Mouse (Mus musculus) lung, embryonic 14.5 days (tissue): ENCODE data around the gene Mrpl24. TPM values are rescaled to one million over a fixed set of nuclear protein-coding genes. Genes with fewer than 3 reads are reported as not detected.

ENCODE experiments used
- ATAC-seq: fragments of 200-750 bp; cut with Nextera tagmentation; 2 replicates; pipeline ENCODE4 v1.8.0; 2017; ENCODE audit warnings: mild to moderate bottlenecking, moderate TSS enrichment, moderate library complexity; ENCODE audit not compliant: insufficient read depth
- DNase-seq: peaks from one replicate; pipeline ENCODE4 v3.0.0-alpha.2; 2015
- H3K27ac ChIP-seq: fragments of 300-500 bp; sonication (generic); 2 replicates; pipeline ENCODE4 v1.5.1; 2014; ENCODE audit warnings: low read depth, mild to moderate bottlenecking, moderate library complexity
- H3K27me3 ChIP-seq: fragments of 300-500 bp; sonication (generic); 2 replicates; pipeline ENCODE4 v1.6.1; 2014; ENCODE audit warnings: low read length, control low read depth; ENCODE audit not compliant: insufficient read depth
- H3K36me3 ChIP-seq: fragments of 300-500 bp; sonication (generic); 2 replicates; pipeline ENCODE4 v1.6.1; 2014; ENCODE audit warnings: control low read depth; ENCODE audit not compliant: insufficient read depth
- H3K4me1 ChIP-seq: fragments of 300-500 bp; sonication (generic); 2 replicates; pipeline ENCODE4 v1.6.1; 2014; ENCODE audit warnings: antibody characterized with exemption, control low read depth; ENCODE audit not compliant: insufficient read depth
- H3K4me2 ChIP-seq: fragments of 300-500 bp; sonication (generic); 2 replicates; pipeline ENCODE4 v1.6.1; 2014; ENCODE audit warnings: mild to moderate bottlenecking
- H3K4me3 ChIP-seq: fragments of 300-500 bp; sonication (generic); 2 replicates; pipeline ENCODE4 v1.5.1; 2014; ENCODE audit warnings: low read depth, low read length
- H3K9ac ChIP-seq: fragments of 300-500 bp; sonication (generic); 2 replicates; pipeline ENCODE4 v1.6.1; 2014
- H3K9me3 ChIP-seq: fragments of 300-500 bp; sonication (generic); 2 replicates; pipeline ENCODE4 v1.6.1; 2016; ENCODE audit warnings: low read depth, low read length, control low read depth
- CTCF ChIP-seq: IDR thresholded peaks from 2 replicates; pipeline ENCODE4 v1.5.1; 2016; ENCODE audit warnings: antibody characterized with exemption, low read depth
- WGBS: fragments of 180-500 bp; shearing (Covaris S2); extraction: QIAGEN DNeasy Blood & Tissue Kit; methylation state at CpG from one replicate; pipeline ENCODE4 v1.1.7; 2014; 5-methylcytosine and 5-hydroxymethylcytosine counted together
- polyA plus RNA-seq: library from polyadenylated mRNA; unstranded; fragments of >200 nt; fragmentation: Nextera tagmentation; extraction: Ambion mirVana; gene quantifications from 2 replicates; pipeline ENCODE4 v1.2.1, GENCODE M21; 2014

The Mrpl24 gene
- polyA plus RNA-seq: 64.8 and 65.5 TPM in 2 replicates

GRCm38 (mm10) chr3:87919336-87920108, at the start of gene Mrpl24:
Gene Mrpl24, plus strand, starts transcription at chr3:87919506.
- Histone ChIP-seq H3K27ac (peak within 1 kb of the TSS; percentile 88), H3K4me3 (peak within 1 kb of the TSS; percentile 73), H3K9ac (peak within 1 kb of the TSS; percentile 77), H3K27me3 (no peaks in the 10 kb centered on the region), H3K9me3 (no peaks in the 10 kb centered on the region), H3K4me2 (peak within 1 kb of the TSS; percentile 84), H3K36me3 (peaks cover 62% of the 10 kb centered on the region), H3K4me1 (no peaks in the 10 kb centered on the region; the same call in 1 of the 2 replicates)
- peak; percentile 79 for ATAC-seq
- WGBS: under 1% methylated on average over 30 of the region's 30 CpGs
- no peak for TF ChIP-seq CTCF
- peak; percentile 96 for DNase-seq

- no peak overlapping the region for H3K27ac ChIP-seq
- ATAC-seq (no peak), DNase-seq (no peak)
- TF ChIP-seq CTCF: no peak
- H3K9me3 ChIP-seq: no peaks in the 10 kb centered on the region
- H3K9ac ChIP-seq: no peak overlapping the region
- no peak overlapping the region for H3K4me3 ChIP-seq
- H3K36me3 ChIP-seq: peaks cover 46% of the 10 kb centered on the region
- H3K4me1 ChIP-seq: no peaks in the 10 kb centered on the region
- 94% methylated on average over 4 of the region's 4 CpGs for WGBS
- H3K4me2 ChIP-seq: no peak overlapping the region
- H3K27me3 ChIP-seq: no peaks in the 10 kb centered on the region
These were observed 41.6 kb upstream of the Mrpl24 start for GRCm38 (mm10) chr3:87877730-87878129.

- Histone ChIP-seq H3K36me3 (peaks cover 17% of the 10 kb centered on the region), H3K27me3 (no peaks in the 10 kb centered on the region), H3K4me3 (peak overlapping the region; percentile 89), H3K9ac (peak overlapping the region; percentile 92), H3K4me2 (peak overlapping the region; percentile 74), H3K27ac (no peak overlapping the region), H3K9me3 (no peaks in the 10 kb centered on the region), H3K4me1 (peaks cover 6% of the 10 kb centered on the region)
- DNase-seq (no peak), ATAC-seq (no peak)
- TF ChIP-seq CTCF: no peak
- 0% methylated on average over 3 of the region's 3 CpGs for WGBS
These were observed 35.0 kb upstream of the Mrpl24 start for GRCm38 (mm10) chr3:87884291-87884690.

GRCm38 (mm10) chr3:87884708-87885251, 34.5 kb upstream of the Mrpl24 start:
- peak; percentile 21 for ATAC-seq
- H3K27ac ChIP-seq: peak overlapping the region; percentile 93
- TF ChIP-seq CTCF: no peak

GRCm38 (mm10) chr3:87885281-87886003, 33.9 kb upstream of the Mrpl24 start, which contains the start of gene Prcc:
Gene Prcc, minus strand, starts transcription at chr3:87885608.
- Histone ChIP-seq H3K9me3 (no peaks in the 10 kb centered on the region), H3K4me1 (peaks cover 6% of the 10 kb centered on the region), H3K27ac (peak within 1 kb of the TSS; percentile 93), H3K4me3 (peak within 1 kb of the TSS; percentile 89), H3K4me2 (peak within 1 kb of the TSS; percentile 74), H3K36me3 (peaks cover 10% of the 10 kb centered on the region), H3K9ac (peak within 1 kb of the TSS; percentile 92), H3K27me3 (no peaks in the 10 kb centered on the region)
- DNase-seq: peak; percentile 98
- ATAC-seq: peak; percentile 97
- no peak; the same call in 1 of the 2 replicates for TF ChIP-seq CTCF
- WGBS: under 1% methylated on average over 33 of the region's 33 CpGs

More at GRCm38 (mm10) chr3:87884708-87885251, 34.5 kb upstream of the Mrpl24 start:
- peak; percentile 55 for DNase-seq
- Histone ChIP-seq H3K9ac (peak overlapping the region; percentile 92), H3K4me3 (peak overlapping the region; percentile 89), H3K27me3 (no peaks in the 10 kb centered on the region), H3K9me3 (no peaks in the 10 kb centered on the region), H3K36me3 (peaks cover 16% of the 10 kb centered on the region), H3K4me1 (peaks cover 6% of the 10 kb centered on the region), H3K4me2 (peak overlapping the region; percentile 74)
- WGBS: under 1% methylated on average over 28 of the region's 28 CpGs

- no peaks in the 10 kb centered on the region for H3K27me3 ChIP-seq
These were observed 33.3 kb upstream of the Mrpl24 start for GRCm38 (mm10) chr3:87886004-87886365.

More at GRCm38 (mm10) chr3:87886004-87886365, 33.3 kb upstream of the Mrpl24 start:
- H3K36me3 ChIP-seq: peaks cover 6% of the 10 kb centered on the region; the same call in 1 of the 2 replicates
- TF ChIP-seq CTCF: no peak
- DNase-seq (no peak), ATAC-seq (peak; percentile 15; the same call in 1 of the 2 replicates)
- H3K27ac ChIP-seq: 0 out of 2 replicates have a peak overlapping the region, but pooled peaks have one; percentile 19
- H3K4me2 ChIP-seq: peak overlapping the region; percentile 58
- H3K4me1 ChIP-seq: peaks cover 6% of the 10 kb centered on the region
- WGBS: 7% methylated on average over 10 of the region's 10 CpGs
- peak overlapping the region; percentile 89 for H3K4me3 ChIP-seq
- H3K9me3 ChIP-seq: no peaks in the 10 kb centered on the region
- peak overlapping the region; percentile 38 for H3K9ac ChIP-seq
